Mouse (Mus musculus): ENCODE measurements around the gene Trp53rka. TPM values are rescaled to one million over a fixed set of nuclear protein-coding genes. Genes with fewer than 3 reads are reported as not detected.

Gene Trp53rka
- polyA plus RNA-seq, 1 experiment from 2014 or later, result 26.7 TPM

DNA sequence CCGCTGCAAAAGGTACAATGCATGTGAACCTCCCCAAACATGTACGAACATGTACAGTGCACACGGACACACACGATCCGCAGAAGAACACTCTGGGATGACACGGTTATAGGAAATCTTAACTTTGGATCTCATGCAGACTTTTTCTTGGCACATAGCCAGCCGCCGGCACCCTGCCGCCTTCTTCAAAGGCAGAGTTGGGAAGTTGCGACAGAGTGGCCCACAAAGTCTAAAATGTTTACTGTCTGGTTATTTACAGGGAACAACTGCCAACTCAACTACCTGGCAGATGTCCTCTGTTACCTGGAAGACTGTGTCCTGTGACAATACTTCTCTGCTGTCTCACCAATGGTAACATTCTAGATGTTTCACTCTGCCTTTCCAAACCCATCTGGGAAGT, 50.1 kb downstream of the Trp53rka start:
- Histone ChIP-seq H3K36me3 (ENCODE audit: control insufficient read depth, insufficient read depth, low read length) (no peaks in the 10 kb centered on the region), H3K4me2 (ENCODE audit: low read depth, low read length) (no peak overlapping the region), H3K27ac (ENCODE audit: low read length) (no peak overlapping the region), H3K9me3 (replicated peaks; ENCODE audit: control insufficient read depth, low read length) (no peaks in the 10 kb centered on the region), H3K4me1 (ENCODE audit: control insufficient read depth, insufficient read depth, low read length) (no peaks in the 10 kb centered on the region), H3K4me3 (replicated peaks; ENCODE audit: low read length) (no peak overlapping the region), H3K27me3 (ENCODE audit: control insufficient read depth, insufficient read depth, low read length) (no peaks in the 10 kb centered on the region), H3K9ac (ENCODE audit: low read length) (no peak overlapping the region)
- 75% methylated on average over 10 of the region's 10 CpGs for WGBS
- no peak for ATAC-seq (ENCODE audit: insufficient read depth, low FRiP score)

DNA sequence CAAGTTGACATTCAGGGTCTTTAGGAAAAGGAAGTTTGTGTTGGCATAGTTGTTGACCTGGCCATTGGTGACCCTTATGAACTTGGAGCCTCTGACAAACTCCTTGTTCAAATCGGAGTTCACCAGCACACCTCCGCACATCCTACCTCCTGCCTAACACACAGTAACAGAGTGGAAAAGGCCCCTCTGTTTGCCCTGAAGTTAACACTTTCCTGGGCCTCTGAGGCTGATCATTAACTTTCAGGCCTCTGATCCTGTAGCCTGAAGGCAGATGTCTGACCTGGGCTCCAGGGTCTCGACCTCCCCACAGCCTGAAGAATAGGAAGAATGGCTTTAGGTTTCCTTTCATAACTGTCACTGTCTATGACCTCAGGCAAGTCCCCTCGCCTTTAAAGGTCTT, 51.5 kb downstream of the Trp53rka start:
- no peak for ATAC-seq (ENCODE audit: insufficient read depth, low FRiP score)
- Histone ChIP-seq H3K27ac (ENCODE audit: low read length) (no peak overlapping the region), H3K4me1 (ENCODE audit: control insufficient read depth, insufficient read depth, low read length) (no peaks in the 10 kb centered on the region), H3K9me3 (replicated peaks; ENCODE audit: control insufficient read depth, low read length) (no peaks in the 10 kb centered on the region), H3K36me3 (ENCODE audit: control insufficient read depth, insufficient read depth, low read length) (no peaks in the 10 kb centered on the region), H3K4me3 (replicated peaks; ENCODE audit: low read length) (no peak overlapping the region), H3K4me2 (ENCODE audit: low read depth, low read length) (no peak overlapping the region), H3K9ac (ENCODE audit: low read length) (no peak overlapping the region), H3K27me3 (ENCODE audit: control insufficient read depth, insufficient read depth, low read length) (no peaks in the 10 kb centered on the region)
- WGBS, result 47% methylated on average over 4 of the region's 4 CpGs

Other genes with a start within 250 kb of the Trp53rka start
- 67.3 and 68.9 TPM in 2 replicates for gene Slc35c2, start 205.5 kb downstream of the Trp53rka start, polyA plus RNA-seq (2015; fragmentation: Nextera tagmentation; extraction: Ambion mirVana)
- 56.0 and 59.1 TPM in 2 replicates for gene Elmo2, start 166.8 kb downstream of the Trp53rka start, polyA plus RNA-seq (2015; fragmentation: Nextera tagmentation; extraction: Ambion mirVana)
- 0.64 and 0.87 TPM in 2 replicates for gene Zfp663, start 124.6 kb downstream of the Trp53rka start, polyA plus RNA-seq (2015; fragmentation: Nextera tagmentation; extraction: Ambion mirVana)
- 4.8 and 5.1 TPM in 2 replicates for gene Zfp334, start 105.1 kb downstream of the Trp53rka start, polyA plus RNA-seq (2015; fragmentation: Nextera tagmentation; extraction: Ambion mirVana)
- 0.56 and 0.67 TPM in 2 replicates for gene Ocstamp, start 92.9 kb downstream of the Trp53rka start, polyA plus RNA-seq (2015; fragmentation: Nextera tagmentation; extraction: Ambion mirVana)
- 0.87 and 1.00 TPM in 2 replicates for gene Slc13a3, start 20.1 kb downstream of the Trp53rka start, polyA plus RNA-seq (2015; fragmentation: Nextera tagmentation; extraction: Ambion mirVana)
- gene Slc2a10, start 10.5 kb upstream of the Trp53rka start, polyA plus RNA-seq (2015; fragmentation: Nextera tagmentation; extraction: Ambion mirVana), result 10.6 and 11.9 TPM in 2 replicates
- gene Eya2, start 101.7 kb upstream of the Trp53rka start, polyA plus RNA-seq (2015; fragmentation: Nextera tagmentation; extraction: Ambion mirVana), result 7.8 and 14.3 TPM in 2 replicates

Data from stomach, embryonic 16.5 days (tissue).